Mouse (Mus musculus) urinary bladder, postnatal 4 days (tissue): ENCODE results near the gene Nmu.

Experiments used
- DNase-seq, 2 experiments: peaks; one replicate each; pipeline ENCODE4 v3.0.0; 2021 to 2022; ENCODE audit warnings: low spot score in 2 of 2

Gene Nmu

GRCm38 (mm10) chr5:76308206-76308605 is 55.4 kb downstream of the Nmu start:
- DNase-seq = no peak

- DNase-seq = no peak
These were observed 57.3 kb downstream of the Nmu start for GRCm38 (mm10) chr5:76306261-76306660.

- no peak for DNase-seq
These were observed 58.0 kb downstream of the Nmu start for GRCm38 (mm10) chr5:76305616-76306015.

GRCm38 (mm10) chr5:76304452-76305341 is 58.9 kb downstream of the Nmu start, which contains the start of gene Clock:
Clock (minus strand) TSS chr5:76304792.
- peak; percentile 89 for DNase-seq

- DNase-seq = peak; percentile 72 to 81
These were observed 59.7 kb downstream of the Nmu start for GRCm38 (mm10) chr5:76303745-76304451.

GRCm38 (mm10) chr5:76303379-76303744 is 60.2 kb downstream of the Nmu start:
- no peak for DNase-seq

GRCm38 (mm10) chr5:76302009-76302408 is 61.6 kb downstream of the Nmu start:
- no peak for DNase-seq

- no peak for DNase-seq
These were observed 74.3 kb downstream of the Nmu start for GRCm38 (mm10) chr5:76289234-76289691.

- no peak for DNase-seq
These were observed 75.3 kb downstream of the Nmu start for GRCm38 (mm10) chr5:76288256-76288655.

GRCm38 (mm10) chr5:76287062-76287461 is 76.5 kb downstream of the Nmu start:
- DNase-seq = no peak

GRCm38 (mm10) chr5:76285699-76286098 is 77.9 kb downstream of the Nmu start:
- no peak for DNase-seq

GRCm38 (mm10) chr5:76283890-76284289 is 79.7 kb downstream of the Nmu start:
- DNase-seq = no peak
